Mouse (Mus musculus) layer of hippocampus, postnatal 25 days (tissue): Measurements from ENCODE around the gene Lrrc29. TPM values are rescaled to one million over a fixed set of nuclear protein-coding genes. Genes with fewer than 3 reads are reported as not detected.

Experiments
- DNase-seq, 2 experiments: peaks; one replicate each; pipeline ENCODE4 v3.0.0; 2022; ENCODE audit warnings: mixed read lengths in 2 of 2, low spot score in 1 of 2; ENCODE audit errors: extremely low spot score in 1 of 2
- total RNA-seq, 2 experiments: library from RNA; stranded (reverse); gene quantifications; 2 replicates each; pipeline ENCODE4 v1.2.3; 2021

Gene Lrrc29
- total RNA-seq, 2 experiments from 2014 or later = 4.0 to 9.2 TPM

DNA sequence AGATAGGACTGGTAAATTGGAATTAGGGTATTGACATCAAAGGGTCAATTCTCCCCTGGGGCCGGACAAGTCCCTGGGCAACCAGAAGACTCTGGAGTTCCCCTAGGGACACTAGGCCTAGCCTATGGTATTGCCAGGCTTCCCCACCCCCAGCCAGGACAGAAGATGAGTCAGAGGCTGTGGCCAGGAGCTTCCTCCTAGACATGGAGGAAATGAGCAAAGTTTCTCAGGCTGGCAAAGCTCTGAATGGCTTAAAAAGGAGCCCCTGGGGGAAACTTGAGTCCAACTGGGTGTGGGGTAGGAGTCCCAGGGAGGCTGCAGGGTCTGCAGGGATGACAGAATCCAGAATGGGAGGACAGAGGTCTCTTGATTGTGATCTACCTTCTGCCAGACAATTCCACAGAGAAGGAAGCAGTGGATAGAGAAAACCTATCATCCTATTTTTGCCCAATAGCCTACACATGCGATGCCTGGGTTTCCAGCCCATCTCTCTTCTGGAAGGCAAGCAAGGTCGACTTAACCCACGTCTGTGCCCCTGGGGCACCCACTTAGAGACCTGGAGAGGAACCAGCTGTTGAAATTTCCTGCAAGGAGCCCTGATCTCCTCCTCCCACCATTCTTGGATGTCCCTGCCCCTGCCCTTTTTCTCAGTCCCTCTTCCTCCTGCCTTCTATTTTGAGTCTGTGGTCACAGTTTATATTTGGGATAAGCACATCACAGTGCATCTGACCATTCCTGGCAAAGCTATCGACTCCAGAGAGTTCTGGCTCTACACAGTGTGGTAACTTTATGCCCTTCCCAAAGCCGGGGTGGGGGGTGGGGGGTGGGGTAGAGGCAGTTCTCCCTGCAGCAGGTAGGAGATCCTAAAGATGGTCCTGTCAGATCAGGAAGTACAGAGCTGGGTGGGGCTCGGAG is 19.2 kb upstream of the Lrrc29 start:
- no peak for DNase-seq

DNA sequence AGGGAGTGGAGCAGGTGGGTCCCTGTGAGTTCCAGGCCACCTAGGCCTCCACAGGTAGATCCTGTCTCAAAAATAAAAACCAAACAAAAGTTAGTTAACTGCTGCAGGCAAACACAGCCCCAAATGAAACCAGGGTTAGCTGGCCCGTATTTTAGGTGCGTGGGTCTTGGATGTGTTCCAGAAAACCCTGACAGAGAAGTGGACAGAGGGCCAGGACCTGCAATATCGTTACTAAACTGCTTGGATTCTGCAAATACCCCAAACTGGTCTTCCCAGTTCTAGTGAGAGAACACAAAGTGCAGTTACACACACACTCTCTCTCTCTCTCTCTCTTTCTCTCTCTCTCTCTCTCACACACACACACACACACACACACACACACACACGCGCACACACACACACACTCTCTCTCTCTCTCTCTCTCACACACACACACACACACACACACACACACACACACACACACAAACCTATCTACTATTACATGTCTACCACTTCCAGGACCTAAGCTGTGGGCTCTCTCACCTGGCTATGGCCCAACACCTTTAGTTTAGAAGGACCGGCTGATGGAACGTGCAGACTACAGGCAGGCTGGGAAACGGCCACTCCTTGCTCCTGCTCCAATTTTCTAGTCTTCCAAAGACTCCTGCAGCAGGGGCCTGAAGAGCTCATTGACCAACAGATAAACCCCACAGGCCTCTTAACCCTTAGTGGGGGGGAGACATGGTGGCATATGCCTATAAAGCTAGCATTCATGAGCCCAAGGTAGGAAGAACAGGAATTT is 17.9 kb upstream of the Lrrc29 start:
- DNase-seq = no peak

DNA sequence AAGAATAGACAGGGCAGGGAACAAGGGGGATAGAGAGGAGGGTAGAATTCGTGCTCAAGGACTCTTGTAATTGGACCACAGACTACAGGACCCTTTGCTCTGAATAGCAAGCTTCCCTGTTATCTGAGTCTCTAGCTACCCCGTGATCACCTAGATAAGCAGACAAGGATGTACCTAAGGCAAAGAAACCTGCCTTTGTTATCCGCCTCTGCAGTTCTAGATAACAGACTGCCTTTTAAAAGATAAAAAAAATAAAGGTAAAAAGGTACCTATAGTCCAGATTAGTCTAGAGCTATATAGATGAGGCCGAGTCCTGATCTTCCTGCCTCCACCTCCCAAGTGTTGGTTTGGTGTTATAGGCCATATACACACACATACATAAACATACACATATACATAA is 16.7 kb upstream of the Lrrc29 start:
- no peak for DNase-seq

DNA sequence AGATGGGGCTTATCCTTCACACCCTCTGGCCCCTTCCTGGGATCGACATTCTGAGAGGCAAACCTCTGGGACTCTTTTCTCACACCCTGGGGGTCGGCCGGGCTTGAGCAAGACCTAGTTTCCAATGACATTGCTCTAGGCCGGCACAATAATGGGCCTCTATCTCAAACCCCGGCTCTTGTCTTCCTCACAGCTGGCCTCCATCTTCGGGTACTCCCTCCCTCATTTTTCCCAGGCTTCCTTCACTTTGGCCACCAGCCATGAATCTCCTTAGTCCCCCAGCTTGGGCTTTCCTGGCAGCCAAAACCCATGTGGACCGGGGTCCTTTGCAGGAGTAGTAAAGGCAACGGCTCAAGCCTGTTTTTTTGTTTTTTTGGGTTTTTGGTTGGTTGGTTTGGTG is 15.3 kb upstream of the Lrrc29 start:
- no peak for DNase-seq

DNA sequence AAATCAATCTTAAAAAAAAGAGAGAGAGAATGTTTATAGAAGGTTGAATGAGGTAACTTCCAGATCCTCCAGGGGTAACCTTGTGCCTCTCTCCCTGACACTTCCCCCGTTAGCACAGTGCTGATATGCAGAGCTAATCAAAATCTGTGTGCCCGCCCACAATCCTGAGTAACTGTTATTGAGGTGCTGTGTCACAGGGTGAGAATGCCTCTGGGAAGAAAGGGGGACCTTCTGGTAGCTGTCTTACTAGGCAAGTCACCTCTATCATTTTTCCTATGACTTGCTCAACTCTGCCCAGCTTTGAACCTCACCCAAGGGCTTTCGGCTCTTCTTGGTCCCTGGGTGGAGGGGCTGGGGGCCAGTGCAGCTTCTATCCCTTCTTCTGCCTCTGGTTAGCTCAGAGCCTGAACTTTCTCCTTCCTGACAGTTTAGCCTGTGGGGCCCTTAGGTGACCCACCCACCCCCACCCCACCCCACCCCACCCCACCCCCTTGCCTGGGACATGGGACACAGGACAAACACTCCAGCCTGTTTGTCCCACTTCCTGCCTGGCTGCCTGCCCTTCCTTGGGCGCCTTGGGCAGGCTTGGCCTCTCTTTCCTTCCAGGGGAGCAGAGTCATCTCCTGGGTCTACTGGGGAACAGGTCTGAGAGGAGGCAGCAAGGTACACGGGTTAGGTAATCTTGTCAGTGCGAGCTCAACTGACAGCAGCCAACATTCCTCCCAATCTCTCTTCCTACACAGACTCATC is 14.0 kb upstream of the Lrrc29 start:
- DNase-seq = no peak

DNA sequence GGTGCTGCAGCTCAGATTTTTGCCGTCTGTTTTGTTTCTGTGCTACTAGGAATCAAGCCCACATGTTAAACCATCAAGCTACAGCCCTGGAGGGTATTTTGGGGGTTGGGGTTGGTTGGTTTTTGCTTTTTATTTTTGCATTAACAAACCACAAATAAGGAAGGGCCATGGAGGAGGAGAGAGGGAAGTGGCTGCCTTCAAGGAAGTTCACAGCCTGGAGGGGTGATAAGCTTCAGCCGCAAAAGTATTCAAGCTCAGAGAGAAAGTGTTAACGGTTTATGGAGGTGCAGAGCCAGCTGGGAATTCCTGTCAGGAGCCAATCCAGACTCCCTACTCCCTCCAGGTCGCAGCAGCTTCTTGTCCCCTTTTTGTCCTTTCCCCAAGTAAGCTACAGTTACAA is 12.9 kb upstream of the Lrrc29 start:
- no peak for DNase-seq

DNA sequence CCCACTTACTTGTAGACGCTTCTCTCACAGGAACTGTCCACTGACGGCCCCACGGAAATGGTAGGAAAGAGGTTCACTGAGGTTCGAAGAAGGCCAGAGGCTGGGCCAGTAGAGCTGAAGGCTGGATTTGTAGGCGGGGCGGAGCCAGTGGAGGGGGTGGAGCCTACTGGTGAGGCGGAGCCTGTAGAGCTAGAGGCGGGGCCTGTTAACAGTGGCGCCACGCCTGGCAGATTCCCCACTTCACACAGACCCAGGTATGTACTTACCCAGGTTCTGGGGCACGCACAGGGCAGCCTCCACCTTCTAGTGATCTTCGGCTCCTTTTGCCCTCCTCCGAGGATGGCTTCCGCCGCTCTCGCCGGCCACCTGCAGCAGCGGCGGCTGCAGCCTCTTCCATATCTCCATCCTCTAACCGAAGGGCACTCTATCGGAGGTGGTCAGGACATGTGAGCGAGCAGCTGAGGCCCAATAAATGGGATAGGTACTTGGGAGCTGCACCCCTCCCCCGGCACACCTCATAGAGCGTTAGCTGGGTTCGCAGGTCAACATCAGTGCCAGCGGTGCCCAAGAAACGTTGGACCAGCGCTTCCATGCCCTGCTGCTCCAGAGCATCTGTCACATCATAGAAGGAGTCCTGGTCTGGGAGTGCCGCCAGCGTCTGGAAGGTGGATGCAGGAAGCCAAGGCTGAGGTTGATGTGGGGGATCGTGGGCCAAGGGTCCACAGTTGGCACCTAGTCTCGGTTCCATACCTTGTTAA is 10.5 kb upstream of the Lrrc29 start:
- no peak for DNase-seq

DNA sequence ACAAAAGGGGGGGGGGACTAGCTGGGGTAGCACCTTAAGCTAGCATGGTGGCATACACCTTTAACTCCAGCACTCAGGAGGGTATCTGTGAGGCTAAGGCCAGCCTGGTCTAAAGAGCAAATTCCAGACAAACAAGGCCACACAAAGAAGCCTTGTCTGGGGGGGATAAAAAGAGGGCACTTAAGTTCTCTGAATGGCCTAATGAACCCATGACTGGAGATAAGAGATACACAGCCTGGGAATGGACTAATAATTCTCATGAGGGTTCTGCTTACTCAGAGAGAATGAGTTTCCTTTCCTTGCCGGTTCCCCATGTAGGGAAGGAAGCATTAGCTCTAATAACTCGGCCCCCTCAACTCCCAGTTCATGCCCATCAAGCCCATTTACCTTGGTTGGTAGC is 6.4 kb upstream of the Lrrc29 start:
- no peak for DNase-seq

DNA sequence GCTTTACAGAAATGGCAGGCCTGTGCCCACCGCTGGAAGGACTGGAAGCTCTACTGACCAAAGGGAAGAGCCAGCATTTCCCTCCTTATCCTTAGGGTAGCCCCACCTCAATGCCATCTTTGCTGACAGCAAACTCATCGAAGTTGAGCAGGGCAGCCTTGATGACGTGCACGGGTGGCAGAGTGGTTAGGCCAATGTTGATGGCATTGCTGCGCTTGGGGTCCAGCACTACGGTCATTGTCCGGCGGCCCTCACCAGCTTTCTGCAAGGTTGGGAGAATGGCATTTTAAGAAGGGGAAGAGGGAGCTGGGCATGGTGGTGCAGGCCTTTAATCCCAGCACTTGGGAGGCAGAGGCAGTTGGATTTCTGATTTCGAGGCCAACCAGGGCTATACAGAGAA is 5.9 kb upstream of the Lrrc29 start:
- DNase-seq = no peak

DNA sequence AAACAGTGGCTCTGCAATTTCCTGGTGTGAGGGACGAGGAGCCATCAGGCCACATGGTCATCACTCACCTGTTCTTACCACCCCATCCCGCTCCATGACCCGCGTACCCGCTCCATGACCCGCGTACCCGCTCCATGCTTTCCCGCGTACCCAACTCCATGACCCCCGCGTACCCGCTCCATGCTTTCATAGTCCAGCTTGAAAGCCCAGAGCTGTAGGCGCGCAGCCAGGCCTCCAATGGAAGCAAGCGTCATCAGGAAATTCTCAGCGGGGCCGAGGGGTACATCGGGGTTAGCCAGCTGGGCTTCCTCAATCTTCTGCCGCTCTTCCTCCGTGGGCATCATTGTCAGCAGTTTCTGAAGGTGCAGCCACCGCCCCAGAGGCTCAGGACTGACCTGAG is 5.4 kb upstream of the Lrrc29 start:
- DNase-seq = no peak

DNA sequence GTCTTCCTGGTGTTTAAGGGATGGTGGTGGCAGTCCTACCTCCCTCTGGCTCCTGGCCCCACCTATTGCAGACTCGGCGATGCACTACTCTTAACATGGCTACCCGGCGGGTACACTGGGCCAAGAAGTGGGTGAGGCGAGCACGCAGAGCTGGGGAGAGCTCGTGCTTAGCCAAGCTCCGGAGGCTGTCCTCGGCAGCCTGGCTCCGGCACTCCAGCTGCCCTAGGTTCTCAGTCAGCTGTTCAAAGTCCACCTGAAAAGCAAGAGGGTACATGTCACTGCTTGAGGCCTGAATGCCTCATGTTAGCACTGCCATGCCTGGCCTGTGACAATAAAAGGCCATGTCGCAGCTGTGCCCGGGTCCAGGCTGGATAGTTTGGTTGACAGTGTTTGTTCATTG is 4.2 kb upstream of the Lrrc29 start:
- DNase-seq = no peak

DNA sequence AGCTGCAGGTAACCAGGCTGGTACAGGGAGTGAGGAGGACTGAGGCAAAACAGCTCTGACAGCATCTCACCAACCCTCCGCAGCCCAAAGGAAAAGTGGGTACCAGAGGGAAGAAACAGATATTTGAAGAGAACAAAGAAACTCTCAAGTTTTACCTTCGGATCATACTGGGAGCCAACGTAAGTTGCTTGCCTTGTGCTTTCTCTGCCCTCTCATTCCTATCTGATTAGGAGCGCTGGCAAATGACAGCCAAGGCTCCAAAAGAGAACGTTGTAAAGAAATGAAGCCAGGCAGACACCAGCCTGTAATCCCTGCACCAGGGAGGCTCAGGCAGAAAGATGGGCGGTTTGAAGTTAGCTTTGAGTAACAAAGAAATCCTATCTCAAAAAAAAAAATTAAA is 890 bp upstream of the Lrrc29 start:
- no peak for DNase-seq

DNA sequence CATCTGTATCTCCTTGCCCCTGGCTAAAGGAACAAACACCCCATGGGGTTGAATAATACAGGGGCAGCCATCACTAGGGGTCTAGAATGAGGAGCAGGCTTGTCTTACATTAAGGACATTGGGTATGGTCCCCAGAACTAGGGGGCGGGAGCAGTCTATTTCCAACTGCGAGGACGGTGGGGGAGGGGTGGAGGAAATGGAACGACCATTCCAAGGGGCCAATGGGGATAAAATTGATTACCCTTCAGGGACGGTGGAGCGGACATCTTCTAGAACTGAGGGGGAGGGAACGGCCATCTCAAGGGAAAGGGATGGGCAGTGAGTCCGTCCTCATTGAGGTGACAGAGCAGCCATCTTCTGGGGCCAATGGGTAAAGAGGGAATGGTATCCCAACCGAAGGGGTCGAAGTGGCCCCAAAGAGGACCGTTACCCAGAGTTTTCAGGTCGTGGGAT is 411 bp downstream of the Lrrc29 start:
- DNase-seq = no peak

DNA sequence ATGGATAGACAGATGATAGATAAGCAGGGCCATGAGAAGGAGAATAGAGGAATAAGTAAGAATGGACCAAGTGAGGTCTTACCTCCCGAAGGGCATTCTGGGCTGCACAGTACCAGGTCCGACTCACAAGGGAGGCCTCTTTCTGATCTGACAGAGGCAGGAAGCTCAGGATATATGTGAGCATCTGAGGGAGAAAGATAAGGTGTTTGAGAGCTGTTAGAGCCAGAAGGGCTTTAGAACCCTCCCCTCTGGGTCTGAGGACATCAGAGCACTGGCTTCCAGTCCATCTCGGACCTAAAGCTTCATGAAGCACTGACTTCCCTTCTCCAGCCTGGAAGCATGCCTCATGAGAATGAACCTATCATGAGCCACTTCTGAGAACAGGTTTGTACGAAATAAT is 2.9 kb downstream of the Lrrc29 start:
- DNase-seq = no peak

DNA sequence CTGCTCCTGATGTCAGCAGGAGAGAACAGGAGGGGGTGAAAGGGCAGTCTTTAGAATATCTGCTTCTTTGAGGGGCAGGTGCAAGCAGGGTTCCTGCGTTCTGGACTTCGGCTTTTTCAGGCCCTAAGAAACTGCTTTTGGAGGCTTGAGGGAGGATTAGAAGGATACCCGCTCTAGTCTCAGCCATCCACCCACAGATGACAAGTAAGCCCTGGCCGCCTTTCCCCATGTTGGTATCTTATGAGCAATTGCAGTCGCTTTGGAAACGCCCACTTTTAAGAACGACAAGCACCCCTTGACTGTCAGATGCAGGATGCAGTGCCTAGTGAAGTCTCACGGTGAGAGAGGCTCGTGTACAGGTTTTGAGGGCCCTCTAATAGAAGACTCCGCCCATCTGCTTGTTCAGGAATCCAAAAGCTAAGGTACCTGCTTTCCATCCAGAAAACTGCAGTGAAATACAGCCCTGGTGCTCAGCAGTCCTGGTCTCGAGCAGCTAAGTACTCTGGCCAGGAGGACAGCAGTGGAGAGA is 7.4 kb downstream of the Lrrc29 start:
- no peak for DNase-seq

DNA sequence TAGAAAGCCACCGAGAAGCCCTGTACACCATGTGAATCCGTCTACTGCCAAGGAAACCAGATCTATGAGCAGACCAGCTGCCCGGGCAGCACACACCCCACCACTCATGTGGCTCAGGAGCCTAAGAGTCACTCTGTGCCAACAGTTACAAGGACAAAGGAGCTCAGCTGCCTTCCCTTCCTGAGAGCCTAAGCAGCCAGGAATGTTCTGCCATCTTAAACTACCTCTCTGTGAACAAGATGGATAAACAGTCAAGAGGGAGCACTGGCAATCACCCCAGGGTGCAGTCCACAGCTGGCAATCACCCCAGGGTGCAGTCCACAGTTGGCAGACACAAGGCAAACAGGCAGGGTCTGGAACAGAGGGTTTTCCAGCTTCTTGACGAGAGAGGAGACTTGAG is 8.1 kb downstream of the Lrrc29 start:
- no peak for DNase-seq

DNA sequence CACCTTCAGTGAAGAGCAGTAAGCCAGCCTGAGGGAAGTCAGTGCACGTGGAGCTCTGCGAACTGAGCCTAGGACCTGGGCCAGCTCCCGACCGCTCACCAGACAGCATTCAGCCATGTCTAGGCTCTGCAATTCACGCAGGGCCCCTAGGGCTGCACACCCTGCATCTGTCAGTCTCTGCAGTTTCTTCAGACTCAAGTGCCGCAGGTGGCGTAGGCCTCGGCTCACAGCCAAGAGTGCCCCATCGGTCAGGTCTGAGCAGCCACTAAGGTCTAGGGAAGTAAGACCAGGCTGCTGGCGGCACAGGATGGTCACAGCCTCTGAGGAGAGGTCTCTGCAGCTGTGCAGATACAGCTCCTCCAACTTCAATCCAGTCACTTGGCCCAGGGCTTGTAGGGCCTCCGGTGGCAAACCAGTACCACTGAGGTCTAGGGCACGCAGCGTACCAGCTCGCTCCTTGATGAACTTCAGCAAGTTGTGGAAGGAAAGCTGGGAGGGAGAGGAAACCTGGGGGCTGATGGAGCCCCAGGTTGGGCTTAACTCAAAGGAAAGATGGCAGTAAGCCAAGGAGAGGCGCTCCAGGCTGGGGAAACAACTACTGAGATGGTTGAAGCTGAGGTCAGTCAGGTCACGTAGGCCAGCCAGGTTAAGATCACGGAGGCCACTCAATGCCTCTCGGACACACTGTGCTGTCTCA is 10.9 kb downstream of the Lrrc29 start:
- no peak for DNase-seq

DNA sequence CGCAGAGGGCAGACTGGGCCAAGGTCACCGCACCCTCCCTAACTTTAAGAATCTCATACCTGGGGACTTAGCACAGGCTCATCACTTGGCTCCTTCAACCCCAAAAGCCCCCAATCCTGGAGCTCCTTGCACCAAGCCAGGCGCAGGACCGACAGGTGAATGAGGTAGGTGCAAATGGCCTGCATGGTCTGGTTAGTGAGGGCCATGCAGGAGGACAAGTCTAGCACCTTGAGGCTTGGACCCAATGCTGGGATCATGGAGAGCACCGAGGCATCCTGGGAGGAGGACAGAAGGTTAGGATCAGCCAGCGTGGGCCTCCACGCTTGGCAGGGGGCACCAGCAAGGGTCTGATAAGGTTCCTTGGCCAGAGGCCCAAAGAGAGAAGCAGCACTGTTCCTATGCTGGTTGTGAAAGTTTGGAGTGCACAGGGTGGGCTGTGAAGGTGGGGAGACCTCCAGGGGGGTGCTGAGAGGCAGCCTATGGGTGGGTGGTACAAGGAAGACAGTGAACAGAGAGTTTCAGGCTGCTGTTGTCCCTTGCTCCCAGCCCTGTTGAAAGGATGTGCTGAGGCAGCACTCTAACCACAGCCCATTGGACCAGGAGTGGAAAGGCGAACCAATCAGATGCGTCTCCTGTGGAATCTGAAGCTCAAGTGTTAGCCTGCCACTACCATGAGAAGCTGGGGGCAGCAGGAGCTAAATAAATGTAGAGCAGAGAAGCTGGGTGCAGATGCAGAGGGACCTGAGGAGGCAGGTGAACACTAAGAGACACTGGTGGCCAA is 12.3 kb downstream of the Lrrc29 start:
- no peak for DNase-seq
